Mouse (Mus musculus) spleen, postnatal 10 days (tissue): Measurements from ENCODE around the gene Sele.
"Not testable (repeated sequence)": the region's sequence is repeated elsewhere in the genome, so short reads cannot be mapped to it uniquely, and the experiment has no call there.

Experiments
- DNase-seq, 2 experiments: peaks; one replicate each; pipeline ENCODE4 v3.0.0; 2021 to 2022; ENCODE audit warnings: low spot score in 2 of 2

Gene Sele

DNA sequence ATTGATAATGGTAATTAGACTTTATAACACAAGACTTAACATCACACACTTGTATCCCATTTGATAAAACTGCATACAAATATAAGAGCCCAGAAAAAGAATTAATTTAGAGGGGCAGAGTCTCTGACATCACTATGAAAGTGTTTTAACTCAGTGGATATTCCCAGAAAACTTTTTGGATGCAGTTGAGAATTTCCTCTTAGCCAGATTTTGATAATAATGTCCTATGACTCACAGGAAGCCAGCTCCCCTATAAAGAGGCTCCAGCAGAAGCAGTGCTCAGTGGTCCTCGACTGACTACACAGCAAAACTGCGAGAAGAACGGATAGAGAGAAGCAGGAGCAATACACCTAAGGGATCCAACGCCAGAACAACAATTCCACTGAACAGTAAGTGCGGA, at the start of gene Sele:
TSS of gene Sele (plus strand) at position 301 of the 400 bp plus-strand sequence.
- DNase-seq: no peak

DNA sequence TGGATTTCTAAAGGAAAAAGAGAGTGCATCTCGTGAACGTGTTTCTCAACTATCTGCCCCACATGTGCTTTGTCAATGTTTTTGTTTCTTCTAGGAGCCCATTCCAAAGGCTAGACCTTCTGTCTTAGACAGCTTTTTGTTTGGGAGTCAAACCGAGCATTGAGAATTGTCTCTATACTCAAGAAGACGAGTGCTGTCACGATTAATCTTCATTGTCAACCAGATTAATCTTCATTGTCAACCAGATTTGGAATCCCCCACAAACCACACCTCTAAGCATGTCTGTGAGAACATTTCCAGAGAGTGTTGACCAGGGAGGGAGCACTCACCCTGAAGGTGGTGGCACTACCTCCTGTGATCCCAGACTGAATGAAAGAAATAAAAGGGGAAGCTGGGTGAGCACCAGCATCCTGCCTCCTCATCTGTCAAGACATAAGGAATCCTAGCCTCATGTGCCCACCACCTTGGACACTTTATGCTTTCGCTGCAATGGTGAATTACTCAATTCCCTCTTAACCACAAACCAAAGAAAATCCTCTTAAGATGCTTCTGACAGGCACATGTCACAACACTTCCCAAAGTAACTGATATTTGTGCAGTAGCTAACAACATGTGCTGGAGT, 46.1 kb upstream of the Sele start:
- DNase-seq: no peak

DNA sequence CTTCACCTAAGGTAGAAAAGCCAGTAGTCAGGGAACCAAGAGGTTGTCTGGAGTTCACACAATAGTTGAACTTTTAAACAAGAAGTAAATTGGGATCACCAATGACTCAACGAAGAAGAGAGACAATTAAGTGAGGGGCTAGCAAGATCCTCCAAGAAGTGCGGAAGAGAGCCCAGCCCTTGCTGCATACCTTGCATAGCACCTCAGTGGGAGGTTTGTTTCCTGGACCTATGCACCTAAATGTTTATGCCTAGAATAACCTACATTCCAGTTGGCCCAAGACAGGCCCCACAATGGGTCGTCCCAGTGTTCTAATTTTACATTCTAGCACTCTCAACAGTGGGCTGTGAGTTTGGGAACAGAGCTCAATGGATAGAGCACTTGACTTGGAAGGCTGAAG, 43.7 kb upstream of the Sele start:
- no peak for DNase-seq

DNA sequence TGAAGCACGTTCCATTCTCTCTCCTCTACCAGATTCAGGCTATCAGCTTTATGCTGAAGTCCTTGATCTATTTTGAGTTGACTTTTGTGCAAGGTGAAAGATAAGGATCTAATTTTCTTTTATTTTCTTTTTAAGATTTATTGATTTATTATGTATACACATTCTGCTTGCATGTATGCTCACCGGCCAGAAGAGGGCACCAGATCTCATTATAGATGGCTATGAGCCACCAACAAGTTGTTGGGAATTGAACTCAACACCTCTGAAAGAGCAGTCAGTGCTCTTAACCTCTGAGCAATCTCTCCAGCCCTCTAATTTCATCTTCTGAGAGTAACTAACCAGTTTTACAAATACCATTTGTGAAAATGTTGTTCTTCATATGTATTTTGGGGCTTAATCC, 38.8 kb upstream of the Sele start:
- DNase-seq: peak in 1 of 2 experiments; percentile 64

DNA sequence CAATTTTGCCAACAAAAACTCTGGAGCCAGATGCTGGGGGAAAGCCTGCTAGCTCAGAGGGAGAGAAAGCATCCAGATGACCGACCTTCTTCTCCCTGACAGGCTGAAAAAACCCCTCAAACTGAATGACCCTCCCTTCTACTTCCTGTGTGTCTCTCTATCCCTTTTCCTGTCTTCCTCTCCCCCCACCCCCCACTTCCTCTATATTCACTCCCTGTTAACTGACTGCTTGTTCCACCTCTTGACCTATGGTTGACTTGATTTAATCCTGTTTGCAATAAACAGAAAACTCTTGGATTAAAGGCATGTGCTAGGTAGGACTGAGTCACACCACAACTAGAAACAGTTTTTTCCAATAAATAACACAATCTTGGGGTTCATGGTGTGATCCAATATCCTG, 33.4 kb upstream of the Sele start:
- DNase-seq: no peak

DNA sequence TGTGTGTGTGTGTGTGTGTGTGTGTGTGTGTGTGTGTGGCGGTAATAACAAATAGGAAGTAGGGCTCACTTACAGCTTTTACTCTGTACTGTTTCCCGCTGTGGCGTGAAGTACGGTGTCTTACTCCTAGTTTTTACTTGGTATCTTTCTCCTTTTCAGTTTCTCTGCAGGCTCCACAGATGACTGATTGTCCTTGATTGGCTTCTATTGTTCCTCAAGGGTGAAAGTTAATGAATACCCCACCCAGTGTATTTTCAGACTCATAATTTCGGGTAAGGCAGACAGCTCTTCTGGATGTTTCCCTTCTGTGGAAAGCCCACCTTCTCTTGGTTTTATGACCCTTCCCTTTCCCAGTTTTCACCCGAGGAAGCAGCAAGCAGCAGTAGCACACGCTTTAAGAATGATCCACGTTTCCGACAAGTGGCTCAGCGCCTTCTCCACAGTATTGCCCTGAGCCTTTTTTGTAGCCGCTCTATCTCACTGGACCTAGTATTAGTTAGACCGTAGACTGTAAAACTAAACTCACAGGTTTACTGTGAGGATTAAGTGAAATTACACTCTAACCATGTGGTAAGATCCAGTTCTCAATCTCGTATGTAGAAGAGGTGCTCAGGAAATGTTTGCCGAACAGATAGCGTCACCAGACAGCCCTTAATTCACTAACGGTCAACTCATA, 29.7 kb upstream of the Sele start:
- no peak for DNase-seq

DNA sequence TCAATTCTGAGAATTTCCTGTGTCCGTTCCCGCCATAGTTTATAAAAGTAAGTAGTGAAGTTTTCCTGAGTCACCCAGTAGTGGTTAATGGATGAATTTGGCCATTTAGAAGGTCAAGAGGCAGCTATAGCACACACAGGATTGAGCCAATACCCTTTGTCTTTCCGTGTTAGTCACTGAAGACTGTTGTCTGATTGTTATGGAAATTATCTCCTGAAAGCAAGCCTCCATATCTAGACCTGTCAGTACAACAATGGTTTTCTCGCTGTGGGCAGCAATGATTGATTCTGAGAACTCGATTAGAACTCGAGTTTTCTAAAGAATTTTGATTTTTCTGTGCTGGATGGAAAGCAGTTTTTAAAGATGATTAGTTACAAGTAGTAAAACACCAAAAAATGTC, 28.2 kb upstream of the Sele start:
- no peak for DNase-seq

DNA sequence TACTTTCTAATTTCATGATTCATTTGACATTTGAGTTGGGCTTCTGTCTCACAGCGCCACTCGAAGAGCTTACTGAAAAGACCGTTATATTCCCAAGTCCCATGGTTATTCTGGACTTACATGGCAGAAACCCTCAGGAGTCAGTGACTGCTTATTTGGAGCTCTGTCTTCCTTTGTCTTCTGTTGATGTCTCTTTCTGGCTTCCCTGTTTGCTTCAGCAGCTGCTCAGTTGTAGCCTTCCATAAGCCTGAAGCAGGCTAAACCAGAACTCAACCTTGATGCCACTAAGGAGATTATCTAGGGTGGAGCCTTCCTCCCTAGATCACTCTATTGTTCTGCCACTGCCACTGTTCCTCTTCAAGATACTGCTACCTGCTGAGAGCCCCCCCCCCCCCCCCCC, 27.3 kb upstream of the Sele start:
- not testable (repeated sequence) for DNase-seq

DNA sequence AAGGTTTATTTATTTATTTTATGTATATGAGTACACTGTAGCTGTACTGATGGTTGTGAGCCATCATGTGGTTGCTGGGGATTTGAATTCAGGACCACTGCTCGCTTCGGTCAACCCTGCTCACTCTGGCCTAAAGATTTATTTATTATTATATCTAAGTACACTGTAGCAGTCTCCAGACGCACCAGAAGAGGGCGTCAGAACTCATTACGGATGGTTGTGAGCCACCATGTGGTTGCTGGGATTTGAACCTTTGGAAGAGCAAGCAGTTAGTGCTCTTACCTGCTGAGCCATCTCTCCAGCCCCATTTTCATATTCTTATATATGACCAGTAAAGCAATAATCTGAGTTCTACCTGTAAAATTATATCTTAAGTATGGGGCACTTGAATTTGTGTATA, 25.9 kb upstream of the Sele start:
- DNase-seq: not testable (repeated sequence)

DNA sequence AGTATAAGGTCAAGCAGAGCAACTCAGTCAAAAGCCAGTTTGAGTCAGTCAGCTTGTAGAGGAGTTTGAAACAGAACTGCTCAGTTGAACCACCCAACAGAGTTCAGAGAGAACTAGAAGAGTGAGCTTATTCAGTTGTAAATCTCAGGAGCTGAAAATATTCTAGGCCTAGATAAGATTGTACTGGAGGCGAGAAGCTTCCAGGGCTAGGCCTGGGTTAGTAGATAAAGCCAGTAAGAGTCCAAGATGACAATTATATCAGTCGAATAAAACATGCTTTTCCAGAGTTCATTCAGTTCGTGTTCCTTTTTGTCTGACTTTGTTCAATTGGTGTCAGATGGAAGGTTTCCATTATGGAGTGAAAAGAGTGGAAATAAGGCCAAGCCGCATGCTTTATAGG, 22.3 kb upstream of the Sele start:
- no peak for DNase-seq

DNA sequence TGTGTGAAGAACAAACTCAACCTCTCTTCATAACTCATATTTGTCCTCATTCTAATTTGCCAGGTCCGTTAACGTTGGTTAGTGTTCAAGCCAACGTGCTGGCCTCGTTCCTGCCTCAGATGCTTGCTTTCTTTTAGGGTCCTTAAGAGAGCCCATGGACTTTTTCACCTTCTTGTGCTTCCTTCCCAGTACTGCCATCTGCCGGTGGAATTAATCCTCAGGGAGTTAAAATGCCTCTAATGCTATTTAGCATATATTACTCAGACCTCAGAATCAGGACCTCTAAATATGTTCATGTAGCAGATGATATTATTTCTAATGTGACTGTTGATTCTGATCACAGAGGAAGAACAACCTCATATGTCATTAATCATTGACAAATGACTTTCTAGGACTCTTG, 20.6 kb upstream of the Sele start:
- DNase-seq: peak in 1 of 2 experiments; percentile 62

DNA sequence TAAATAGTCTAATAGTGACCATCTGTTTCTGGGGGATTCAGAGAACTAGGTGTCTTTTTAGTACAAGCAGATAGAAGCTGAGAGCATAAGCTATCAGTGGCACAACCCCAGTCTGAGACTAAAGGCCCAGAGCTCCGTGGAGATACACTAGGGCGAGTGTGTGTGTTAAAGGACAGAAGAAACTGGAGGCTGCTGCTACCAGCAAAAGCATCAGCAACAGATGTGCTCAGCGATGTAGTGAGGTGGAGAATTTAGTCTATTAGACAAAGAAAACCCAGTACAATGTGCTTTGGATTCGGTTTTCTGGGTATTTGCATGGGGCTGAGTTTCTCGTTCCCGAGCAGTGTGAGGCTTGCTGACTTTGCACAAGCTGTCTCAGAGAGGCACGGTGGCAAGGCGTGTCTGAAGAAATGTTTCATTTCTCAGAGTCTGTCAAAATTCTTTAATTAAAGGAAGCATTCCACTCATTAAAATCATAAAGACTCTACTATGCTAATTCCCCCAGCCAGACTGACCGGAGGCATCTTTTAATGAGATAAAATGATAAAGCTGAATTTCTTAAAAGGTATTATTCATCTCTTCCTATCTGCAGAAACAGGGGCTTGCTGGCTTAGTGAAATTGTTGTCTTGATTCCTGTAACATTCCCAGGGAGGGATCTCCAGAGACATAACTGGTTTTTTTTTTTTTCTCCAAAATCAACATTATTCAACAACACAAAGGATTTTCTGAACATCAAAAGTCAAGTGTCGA, 7.5 kb upstream of the Sele start:
- no peak for DNase-seq

DNA sequence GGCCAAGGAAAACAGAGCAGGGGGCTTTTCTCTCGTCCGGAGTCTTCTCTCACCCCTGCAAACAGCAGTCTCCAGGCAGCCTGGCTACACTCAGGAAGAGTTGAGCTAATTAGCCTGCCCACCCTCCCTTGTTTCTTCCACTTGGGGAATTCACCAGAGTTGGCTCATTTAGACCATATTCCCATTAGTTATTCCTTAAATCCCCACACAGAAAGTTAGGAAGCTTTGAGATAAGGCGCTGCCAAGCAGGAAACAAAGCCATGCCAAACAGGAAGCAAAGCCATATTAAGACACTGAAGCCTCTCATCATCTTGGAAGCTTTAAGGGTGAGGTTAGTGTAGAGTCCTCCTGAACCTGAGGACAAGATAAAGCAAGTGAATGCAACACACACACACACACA, 4.5 kb upstream of the Sele start:
- no peak for DNase-seq

DNA sequence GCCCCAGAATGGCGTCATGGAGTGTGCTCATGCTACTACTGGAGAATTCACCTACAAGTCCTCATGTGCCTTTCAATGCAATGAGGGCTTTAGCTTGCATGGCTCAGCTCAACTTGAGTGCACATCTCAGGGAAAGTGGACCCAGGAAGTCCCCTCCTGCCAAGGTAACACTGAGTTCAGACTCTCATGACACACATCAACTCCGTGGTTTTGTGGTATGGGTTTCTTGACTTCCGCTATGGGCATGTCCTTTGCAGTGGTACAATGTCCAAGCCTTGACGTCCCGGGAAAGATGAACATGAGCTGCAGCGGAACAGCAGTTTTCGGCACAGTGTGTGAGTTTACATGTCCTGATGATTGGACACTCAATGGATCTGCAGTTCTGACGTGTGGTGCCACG, 5.5 kb downstream of the Sele start:
- DNase-seq: no peak

DNA sequence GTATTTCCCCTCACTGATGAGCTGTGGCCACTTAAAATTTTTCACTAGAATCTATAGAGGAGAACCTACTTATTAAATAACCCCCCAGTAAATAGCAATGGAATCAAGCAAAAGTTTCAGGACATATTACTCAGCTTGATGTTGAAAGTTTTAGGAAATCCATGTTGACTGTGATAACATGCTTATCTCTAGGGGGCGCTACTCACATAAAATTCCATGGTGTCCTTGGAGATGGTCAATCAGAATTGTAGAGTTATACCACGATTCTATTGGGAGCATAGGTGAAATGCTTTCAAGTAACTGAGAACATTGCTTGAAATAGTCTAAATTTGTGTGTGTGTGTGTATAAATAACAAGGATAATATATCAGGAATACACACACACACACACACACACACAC, 6.8 kb downstream of the Sele start:
- DNase-seq: no peak

DNA sequence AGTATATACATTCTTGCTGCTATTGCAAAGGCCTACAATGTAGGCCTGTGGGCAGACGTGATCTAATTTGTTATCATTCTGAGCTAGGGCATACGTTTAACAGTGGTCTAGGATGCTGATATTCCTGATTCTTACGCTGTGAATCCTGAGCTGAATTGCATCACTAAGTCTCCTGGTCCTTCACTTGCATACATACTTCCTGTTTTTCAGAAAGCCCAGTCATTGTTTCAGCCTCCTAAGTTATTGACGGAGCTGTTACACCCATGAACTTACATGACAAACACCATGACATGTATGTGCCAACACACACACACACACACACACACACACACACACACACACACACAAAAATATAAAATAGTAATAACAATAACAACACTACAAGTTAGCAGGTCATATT, 12.0 kb downstream of the Sele start:
- DNase-seq: no peak

DNA sequence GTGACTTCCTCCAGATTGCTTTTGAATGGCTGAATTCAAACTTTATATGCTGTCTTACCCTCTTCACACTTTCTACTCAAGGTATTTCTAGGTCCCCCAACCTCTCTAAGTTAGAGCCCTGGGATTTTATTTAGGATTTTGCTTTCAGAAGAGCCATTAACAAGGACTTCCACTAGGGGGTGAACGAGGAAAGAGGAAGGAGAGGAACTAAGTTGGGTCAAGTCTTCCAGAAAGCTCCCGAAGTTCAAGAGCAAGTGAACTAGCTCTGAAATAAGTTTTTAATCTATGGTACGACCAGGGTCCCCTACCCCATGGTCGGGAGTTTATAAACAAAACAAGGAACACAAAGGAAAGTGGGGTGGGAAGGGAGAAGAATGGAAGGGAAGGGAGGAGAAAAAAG, 13.2 kb downstream of the Sele start:
- DNase-seq: no peak

DNA sequence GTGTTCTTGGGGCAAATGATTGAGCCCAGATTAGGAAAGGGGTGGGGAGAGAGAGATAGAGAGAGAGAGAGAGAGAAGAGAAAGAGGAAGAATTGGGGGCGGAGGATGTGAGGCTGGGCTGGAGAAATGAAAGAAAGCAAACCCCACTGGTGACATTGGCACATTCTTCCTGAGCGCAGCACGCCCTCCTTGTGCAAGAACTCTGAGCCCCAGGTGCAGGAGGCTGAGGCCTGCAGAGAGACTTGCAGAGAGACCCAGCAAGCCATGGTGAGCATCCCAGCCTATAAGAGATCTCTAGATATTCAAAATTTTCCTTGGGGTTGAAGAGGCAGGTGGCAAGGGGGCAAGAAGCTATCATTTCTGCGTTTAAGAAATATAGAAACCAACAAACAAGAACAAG, 13.9 kb downstream of the Sele start, which contains the start of gene Sell:
TSS of gene Sell (plus strand) at position 58 of the 400 bp plus-strand sequence.
- peak in 1 of 2 experiments; percentile 60 for DNase-seq

DNA sequence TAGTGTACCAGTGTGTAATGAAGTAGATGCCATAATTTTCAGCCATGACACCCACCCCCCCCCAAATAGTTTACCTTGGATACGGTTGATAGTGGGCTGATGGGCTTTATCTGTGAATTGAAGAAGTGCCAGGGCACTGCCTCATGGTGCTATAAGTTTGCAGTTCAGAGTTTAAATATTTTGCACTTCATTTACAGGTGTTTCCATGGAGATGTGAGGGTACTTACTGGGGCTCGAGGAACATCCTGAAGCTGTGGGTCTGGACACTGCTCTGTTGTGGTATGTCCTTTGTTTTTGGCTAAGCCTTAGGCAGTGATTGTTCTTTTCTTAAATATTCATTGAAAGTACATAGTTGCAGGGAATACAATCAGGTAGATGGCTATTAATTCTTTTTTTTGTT, 14.8 kb downstream of the Sele start:
- no peak for DNase-seq

DNA sequence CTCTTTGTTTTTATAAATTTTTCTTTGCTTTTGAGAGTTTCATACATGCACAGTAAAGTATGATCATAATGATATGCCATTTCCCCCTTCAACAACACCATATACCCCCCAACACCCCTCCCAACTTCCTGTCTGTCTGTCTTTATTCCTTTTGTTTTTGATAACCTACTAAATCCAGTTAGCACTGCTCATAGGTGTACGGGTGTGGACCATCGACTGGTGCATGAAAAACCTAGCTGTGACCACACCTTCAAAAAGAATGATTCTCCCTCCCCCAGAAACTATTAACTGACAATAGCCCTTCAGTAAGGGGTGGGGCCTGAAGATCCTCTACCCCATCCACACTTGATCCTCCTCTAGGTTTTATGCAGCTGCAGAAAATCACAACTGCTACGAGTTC, 15.7 kb downstream of the Sele start:
- no peak for DNase-seq

DNA sequence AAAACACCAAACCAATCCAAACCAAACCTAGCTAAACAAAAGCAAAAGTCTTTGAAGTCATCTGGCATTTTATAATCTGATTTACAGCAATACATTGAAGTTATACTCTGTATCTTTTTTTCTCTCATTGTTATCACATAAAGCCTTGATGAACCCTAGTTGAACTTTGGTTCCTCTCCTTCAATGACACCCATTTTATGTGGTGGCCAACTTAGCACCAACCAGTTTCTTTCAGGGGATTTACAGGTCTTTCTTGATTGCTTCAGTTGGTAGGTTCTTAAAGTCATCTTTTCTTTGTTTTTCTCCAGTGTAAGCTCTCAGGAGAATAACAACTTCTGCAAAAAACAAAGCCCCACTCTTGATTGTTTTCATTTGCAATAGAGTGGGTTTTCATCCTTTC, 21.2 kb downstream of the Sele start:
- DNase-seq: no peak

DNA sequence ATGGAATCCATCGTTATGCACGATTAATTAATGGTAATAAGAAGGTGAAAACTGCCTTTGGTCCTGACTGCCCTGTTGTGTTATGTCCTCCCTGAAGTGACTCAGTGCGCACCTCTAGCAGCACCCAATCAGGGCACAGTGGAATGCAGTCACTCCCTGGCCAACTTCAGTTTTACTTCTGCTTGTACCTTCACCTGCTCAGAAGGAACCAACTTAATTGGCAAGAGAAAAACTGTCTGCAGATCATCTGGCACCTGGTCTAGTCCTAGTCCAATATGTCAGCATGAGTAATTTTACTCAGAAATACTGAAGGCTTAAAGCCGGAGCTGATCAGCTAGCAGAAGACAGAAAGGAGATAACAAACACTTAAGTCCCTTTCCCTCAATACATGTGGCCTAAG, 22.4 kb downstream of the Sele start:
- DNase-seq: no peak

DNA sequence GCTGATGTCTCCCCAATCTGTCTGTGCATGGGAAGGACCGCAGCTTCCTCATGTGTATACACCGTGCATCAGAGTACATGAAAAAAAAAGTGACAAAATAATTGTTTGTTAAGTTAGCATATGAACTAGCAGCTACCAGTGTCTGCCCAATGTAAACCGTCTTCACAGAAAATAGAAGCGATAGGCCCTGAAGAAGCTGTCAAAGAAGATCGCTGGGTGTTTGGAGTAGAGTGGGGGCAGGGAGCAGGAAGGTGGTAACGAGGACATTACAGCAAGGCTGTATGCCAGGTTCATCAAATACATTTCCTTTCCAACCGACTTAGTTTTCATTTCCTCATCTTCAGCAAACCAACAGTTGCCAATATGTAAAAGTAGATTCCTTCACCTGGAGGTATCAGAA, 23.1 kb downstream of the Sele start:
- peak in 1 of 2 experiments; percentile 50 for DNase-seq
